Comparison of ENCODE assay signal across 8 mouse cellular contexts in the genomic region with DNA sequence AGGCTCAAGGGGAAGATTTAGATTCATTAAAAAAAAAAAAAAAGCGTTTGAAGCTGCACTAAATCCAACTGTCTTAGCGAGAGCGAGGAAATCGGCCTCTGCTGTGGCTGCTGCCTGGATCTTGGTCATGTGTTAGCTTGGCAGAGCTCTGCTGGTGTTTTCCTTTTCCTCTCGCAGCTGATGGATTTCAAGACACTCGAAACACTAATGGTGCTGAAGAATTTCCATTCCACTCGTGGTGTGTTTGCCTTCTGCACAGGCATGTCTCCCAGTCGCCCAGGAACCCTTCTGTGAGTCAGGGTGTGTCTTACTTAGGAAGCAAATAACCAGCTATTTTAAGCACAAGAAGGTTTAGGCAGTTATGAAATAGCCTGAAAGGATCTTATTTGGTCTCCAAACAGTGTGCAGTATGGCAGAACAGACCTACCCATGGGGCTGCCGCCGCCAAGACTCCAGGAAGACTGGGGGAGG. TPM values are rescaled to one million over a fixed set of nuclear protein-coding genes. Genes with fewer than 3 reads are reported as not detected.
DNase-seq lines count a peak whose midpoint lies in the region; ATAC-seq and TF ChIP-seq lines count a peak whose summit lies in the region.

No protein-coding gene starts in this region.

- H3K9me3 ChIP-seq in kidney, embryonic 14.5 days (ENCODE audit: control insufficient read depth, low read length) = no peaks in the 10 kb centered on the region
- no peaks in the 10 kb centered on the region for H3K9me3 ChIP-seq in hindbrain, embryonic 14.5 days (ENCODE audit: control insufficient read depth, low read length)

- H3K27me3 ChIP-seq in kidney, embryonic 14.5 days (ENCODE audit: control insufficient read depth, insufficient read depth, low read length) = no peaks in the 10 kb centered on the region
- H3K27me3 ChIP-seq in hindbrain, embryonic 14.5 days (ENCODE audit: control insufficient read depth, insufficient read depth, low read length) = no peaks in the 10 kb centered on the region

- H3K9ac ChIP-seq in kidney, embryonic 14.5 days (ENCODE audit: low read depth, low read length) = no peak overlapping the region
- H3K9ac ChIP-seq in hindbrain, embryonic 14.5 days = no peak overlapping the region

- no peak for TF ChIP-seq POLR2A in olfactory bulb, adult 2 months (IDR thresholded peaks at IDR 0.05; ENCODE audit: insufficient read depth, low read depth, low read length)

- no peaks in the 10 kb centered on the region for H3K36me3 ChIP-seq in kidney, embryonic 14.5 days (ENCODE audit: control insufficient read depth, insufficient read depth, low read length)
- no peaks in the 10 kb centered on the region for H3K36me3 ChIP-seq in hindbrain, embryonic 14.5 days (replicated peaks; ENCODE audit: control insufficient read depth, insufficient read depth)

- no peak overlapping the region for H3K27ac ChIP-seq in kidney, embryonic 14.5 days (ENCODE audit: low read depth, low read length)
- H3K27ac ChIP-seq in hindbrain, embryonic 14.5 days = peak overlapping the region; percentile 50
- peak overlapping the region; percentile 54 for H3K27ac ChIP-seq in olfactory bulb, adult 2 months (ENCODE audit: insufficient read depth, low read depth, low read length)

- DNase-seq in kidney, adult 18-20 months = no peak
- DNase-seq in hindbrain, embryonic 14.5 days (ENCODE audit: low spot score) = peak; percentile 34
- DNase-seq in lung, adult 18-20 months = peak; percentile 85 to 91
- no peak for DNase-seq in spleen, adult 18-20 months

- ATAC-seq in kidney, embryonic 14.5 days (ENCODE audit: low FRiP score, low TSS enrichment) = 0 out of 2 replicates have a peak, but pooled peaks have one; percentile 24
- 0 out of 2 replicates have a peak, but pooled peaks have one; percentile 14 for ATAC-seq in common myeloid progenitor, adult 5-6 weeks (replicated peaks; ENCODE audit: low read depth, poor library complexity, severe bottlenecking)
- ATAC-seq in hindbrain, embryonic 14.5 days (ENCODE audit: low FRiP score) = no peak; the same call in 1 of the 2 replicates
- ATAC-seq in megakaryocyte progenitor cell, adult 5-6 weeks (replicated peaks; ENCODE audit: poor library complexity) = no peak

- no peak overlapping the region for H3K4me2 ChIP-seq in kidney, embryonic 14.5 days (replicated peaks; ENCODE audit: low read depth, low read length)
- H3K4me2 ChIP-seq in hindbrain, embryonic 14.5 days (replicated peaks) = 0 out of 2 replicates have a peak overlapping the region, but pooled peaks have one; percentile 6

- 33% methylated on average over 10 of the region's 10 CpGs for WGBS in kidney, embryonic 14.5 days
- WGBS in hindbrain, embryonic 14.5 days = 56% methylated on average over 10 of the region's 10 CpGs
- 11% methylated on average over 10 of the region's 10 CpGs for WGBS in olfactory bulb, adult 2 months

- H3K4me1 ChIP-seq in kidney, embryonic 14.5 days (ENCODE audit: control insufficient read depth, insufficient read depth, low read length) = peaks cover 6% of the 10 kb centered on the region
- 0 out of 2 replicates have a peak, but pooled peaks cover 13% of the 10 kb centered on the region for H3K4me1 ChIP-seq in hindbrain, embryonic 14.5 days (replicated peaks; ENCODE audit: control insufficient read depth, insufficient read depth, low read length)
- H3K4me1 ChIP-seq in olfactory bulb, adult 2 months (ENCODE audit: control insufficient read depth, insufficient read depth, low read length) = peaks cover 20% of the 10 kb centered on the region

- no peak overlapping the region for H3K4me3 ChIP-seq in kidney, embryonic 14.5 days (ENCODE audit: low read length)
- H3K4me3 ChIP-seq in hindbrain, embryonic 14.5 days (replicated peaks; ENCODE audit: low read length) = no peak overlapping the region
- no peak overlapping the region for H3K4me3 ChIP-seq in olfactory bulb, adult 2 months (ENCODE audit: insufficient read depth, low read depth, low read length)

- no peak for TF ChIP-seq CTCF in olfactory bulb, adult 2 months (IDR thresholded peaks at IDR 0.05; ENCODE audit: insufficient read depth, low read depth, low read length)

RNA-seq across cellular contexts. Expression of a gene that starts 1.1 kb away (rescaled TPM):
- not detected in 2 replicates for polyA plus RNA-seq in kidney, embryonic 14.5 days (2014; fragmentation: Nextera tagmentation; extraction: Ambion mirVana)
- total RNA-seq in common myeloid progenitor, adult 5-6 weeks (2017) = not detected in 2 replicates
- polyA plus RNA-seq in hindbrain, embryonic 14.5 days (2014; fragmentation: Nextera tagmentation; extraction: Ambion mirVana) = 0.21 and 0.22 TPM in 2 replicates
- polyA plus RNA-seq in olfactory bulb, adult 2 months (2012; ENCODE audit: insufficient read depth, insufficient read length, low replicate concordance, missing spikeins) = not detected in 2 replicates
- 0.17 and 0.22 TPM in 2 replicates for total RNA-seq in megakaryocyte progenitor cell, adult 5-6 weeks (2015)
- total RNA-seq in megakaryocyte progenitor cell, adult 5-6 weeks (2017) = not detected in 2 replicates

RNA-seq across cellular contexts. Expression of a gene that starts 29.7 kb away (rescaled TPM):
- polyA plus RNA-seq in kidney, embryonic 14.5 days (2014; fragmentation: Nextera tagmentation; extraction: Ambion mirVana) = 190 and 201 TPM in 2 replicates
- 57.9 and 68.4 TPM in 2 replicates for total RNA-seq in common myeloid progenitor, adult 5-6 weeks (2017)
- polyA plus RNA-seq in hindbrain, embryonic 14.5 days (2014; fragmentation: Nextera tagmentation; extraction: Ambion mirVana) = 292 and 314 TPM in 2 replicates
- not detected in 2 replicates for polyA plus RNA-seq in olfactory bulb, adult 2 months (2012; ENCODE audit: insufficient read depth, insufficient read length, low replicate concordance, missing spikeins)
- 195 and 214 TPM in 2 replicates for total RNA-seq in megakaryocyte progenitor cell, adult 5-6 weeks (2015)
- 141 and 147 TPM in 2 replicates for total RNA-seq in megakaryocyte progenitor cell, adult 5-6 weeks (2017)

Comparison
In these comparisons a context has a peak if more than half of its experiments do, and no peak if none do; other contexts are left out.
1. ATAC-seq: peak in kidney, embryonic 14.5 days (single experiment) and common myeloid progenitor, adult 5-6 weeks (single experiment); none in hindbrain, embryonic 14.5 days (single experiment) and megakaryocyte progenitor cell, adult 5-6 weeks (single experiment).
2. DNase-seq: peak in hindbrain, embryonic 14.5 days (single experiment) and lung, adult 18-20 months (2 of 2); none in kidney, adult 18-20 months (single experiment) and spleen, adult 18-20 months (0 of 2).